Mouse (Mus musculus) stomach, embryonic 14.5 days (tissue): ENCODE measurements around the gene Creb1. TPM values are rescaled to one million over a fixed set of nuclear protein-coding genes. Genes with fewer than 3 reads are reported as not detected.

ENCODE experiments used
- ATAC-seq: fragments of 200-750 bp; cut with Nextera tagmentation; 2 replicates; pipeline ENCODE4 v1.8.0; 2017; ENCODE audit warnings: low read depth, moderate TSS enrichment; ENCODE audit not compliant: insufficient number of reproducible peaks, insufficient read depth, low FRiP score
- H3K27ac ChIP-seq: fragments of 300-500 bp; sonication (generic); 2 replicates; pipeline ENCODE4 v1.5.1; 2014; ENCODE audit warnings: mild to moderate bottlenecking, low read length, moderate library complexity, mixed read lengths
- H3K27me3 ChIP-seq: fragments of 300-500 bp; sonication (generic); 2 replicates; pipeline ENCODE4 v1.6.1; 2014; ENCODE audit warnings: low read length, control low read depth, mixed read lengths; ENCODE audit not compliant: control insufficient read depth, insufficient read depth
- H3K36me3 ChIP-seq: fragments of 300-500 bp; sonication (generic); 2 replicates; pipeline ENCODE4 v1.6.1; 2014; ENCODE audit warnings: mild to moderate bottlenecking, control low read depth, low read length, moderate library complexity, mixed read lengths; ENCODE audit not compliant: control insufficient read depth, insufficient read depth
- H3K4me1 ChIP-seq: fragments of 300-500 bp; sonication (generic); 2 replicates; pipeline ENCODE4 v1.6.1; 2014; ENCODE audit warnings: low read length, control low read depth, mixed read lengths; ENCODE audit not compliant: control insufficient read depth, insufficient read depth
- H3K4me2 ChIP-seq: fragments of 300-500 bp; sonication (generic); replicated peaks from 2 replicates; pipeline ENCODE4 v1.6.1; 2014; ENCODE audit warnings: low read depth, low read length, control low read depth
- H3K4me3 ChIP-seq: fragments of 300-500 bp; sonication (generic); 2 replicates; pipeline ENCODE4 v1.5.1; 2014; ENCODE audit warnings: low read depth, low read length, control low read depth
- H3K9ac ChIP-seq: fragments of 300-500 bp; sonication (generic); replicated peaks from 2 replicates; pipeline ENCODE4 v1.6.1; 2014; ENCODE audit warnings: low read depth, mild to moderate bottlenecking, control low read depth, low read length, moderate library complexity, mixed read lengths
- H3K9me3 ChIP-seq: fragments of 300-500 bp; sonication (generic); 2 replicates; pipeline ENCODE4 v1.6.1; 2016; ENCODE audit warnings: low read depth, low read length, control low read depth; ENCODE audit not compliant: control insufficient read depth
- WGBS: fragments of 180-500 bp; shearing (Covaris S2); extraction: QIAGEN DNeasy Blood & Tissue Kit; methylation state at CpG from one replicate; pipeline ENCODE4 v1.1.7; 2014; 5-methylcytosine and 5-hydroxymethylcytosine counted together
- polyA plus RNA-seq: library from polyadenylated mRNA; unstranded; fragments of >200 nt; fragmentation: Nextera tagmentation; extraction: Ambion mirVana; gene quantifications from 2 replicates; pipeline ENCODE4 v1.2.1, GENCODE M21; 2014

Gene Creb1
- 46.1 and 49.2 TPM in 2 replicates for polyA plus RNA-seq

GRCm38 (mm10) chr1:64532589-64533470, at the start of gene Creb1:
Gene Creb1 (plus strand): TSS chr1:64532645.
- under 1% methylated on average over 94 of the region's 119 CpGs for WGBS

DNA sequence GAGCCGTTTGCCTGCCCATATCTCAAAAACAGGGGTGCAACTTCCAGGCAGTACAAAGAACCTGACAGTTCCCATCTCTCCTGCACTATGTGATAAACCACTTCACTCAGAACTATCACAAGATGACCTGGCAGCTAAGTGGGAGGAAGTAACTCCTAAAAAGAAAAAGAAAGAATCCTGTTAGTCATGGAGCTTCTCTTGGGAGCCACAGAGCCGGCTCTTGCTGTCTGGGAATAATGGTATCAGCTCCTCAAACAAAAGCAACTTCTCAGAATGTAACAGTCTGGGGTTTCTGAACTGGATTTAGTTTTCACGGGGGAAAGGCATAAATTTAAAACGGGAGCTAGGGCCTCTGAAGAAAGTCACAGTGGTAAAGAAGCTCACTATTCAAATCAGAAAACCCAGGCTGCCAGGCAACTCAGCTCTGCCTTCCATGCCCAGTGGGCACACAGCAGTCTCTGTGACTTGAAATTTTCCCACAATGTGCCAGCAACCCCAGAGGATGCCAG, 43.9 kb upstream of the Creb1 start:
- H3K4me3 ChIP-seq = no peak overlapping the region
- H3K9ac ChIP-seq = no peak overlapping the region
- H3K27me3 ChIP-seq = no peaks in the 10 kb centered on the region
- ATAC-seq = no peak
- 54% methylated on average over 4 of the region's 4 CpGs for WGBS
- no peak overlapping the region for H3K27ac ChIP-seq
- H3K4me1 ChIP-seq = no peaks in the 10 kb centered on the region
- H3K9me3 ChIP-seq = no peaks in the 10 kb centered on the region
- H3K36me3 ChIP-seq = no peaks in the 10 kb centered on the region
- no peak overlapping the region for H3K4me2 ChIP-seq

More at GRCm38 (mm10) chr1:64532589-64533470, at the start of gene Creb1:
- H3K36me3 ChIP-seq = no peaks in the 10 kb centered on the region
- peak within 1 kb of the TSS; percentile 100 for H3K9ac ChIP-seq
- peak within 1 kb of the TSS; percentile 83 for H3K4me2 ChIP-seq
- no peaks in the 10 kb centered on the region for H3K9me3 ChIP-seq
- peak within 1 kb of the TSS; percentile 99 for H3K27ac ChIP-seq
- ATAC-seq = peak; percentile 98
- H3K4me3 ChIP-seq = peak within 1 kb of the TSS; percentile 88
- H3K27me3 ChIP-seq = no peaks in the 10 kb centered on the region
- H3K4me1 ChIP-seq = peaks cover 3% of the 10 kb centered on the region

DNA sequence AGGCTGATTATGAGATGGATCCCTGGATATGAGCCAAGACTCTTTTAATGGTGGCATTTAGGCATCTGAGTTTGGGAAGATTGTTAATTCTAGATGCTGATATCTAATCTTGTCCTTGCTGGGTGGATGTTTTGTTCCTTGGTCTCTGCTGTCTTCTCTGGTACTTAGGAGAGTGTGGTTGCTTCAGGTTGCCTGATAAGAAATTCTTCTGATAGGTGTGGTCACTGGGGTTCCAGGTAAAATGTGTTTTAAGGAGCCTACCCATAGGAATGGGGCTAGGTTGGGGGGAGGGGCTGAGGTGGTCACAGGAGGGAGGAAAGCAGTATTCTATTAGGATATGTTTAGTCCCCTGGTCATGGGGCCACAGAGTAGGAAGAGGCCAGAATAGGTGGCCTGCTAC, 35.6 kb upstream of the Creb1 start:
- no peaks in the 10 kb centered on the region for H3K4me1 ChIP-seq
- no peak overlapping the region for H3K4me3 ChIP-seq
- H3K4me2 ChIP-seq = no peak overlapping the region
- ATAC-seq = no peak
- no peaks in the 10 kb centered on the region for H3K36me3 ChIP-seq
- no peaks in the 10 kb centered on the region for H3K9me3 ChIP-seq
- H3K27me3 ChIP-seq = no peaks in the 10 kb centered on the region
- no peak overlapping the region for H3K9ac ChIP-seq
- no peak overlapping the region for H3K27ac ChIP-seq

DNA sequence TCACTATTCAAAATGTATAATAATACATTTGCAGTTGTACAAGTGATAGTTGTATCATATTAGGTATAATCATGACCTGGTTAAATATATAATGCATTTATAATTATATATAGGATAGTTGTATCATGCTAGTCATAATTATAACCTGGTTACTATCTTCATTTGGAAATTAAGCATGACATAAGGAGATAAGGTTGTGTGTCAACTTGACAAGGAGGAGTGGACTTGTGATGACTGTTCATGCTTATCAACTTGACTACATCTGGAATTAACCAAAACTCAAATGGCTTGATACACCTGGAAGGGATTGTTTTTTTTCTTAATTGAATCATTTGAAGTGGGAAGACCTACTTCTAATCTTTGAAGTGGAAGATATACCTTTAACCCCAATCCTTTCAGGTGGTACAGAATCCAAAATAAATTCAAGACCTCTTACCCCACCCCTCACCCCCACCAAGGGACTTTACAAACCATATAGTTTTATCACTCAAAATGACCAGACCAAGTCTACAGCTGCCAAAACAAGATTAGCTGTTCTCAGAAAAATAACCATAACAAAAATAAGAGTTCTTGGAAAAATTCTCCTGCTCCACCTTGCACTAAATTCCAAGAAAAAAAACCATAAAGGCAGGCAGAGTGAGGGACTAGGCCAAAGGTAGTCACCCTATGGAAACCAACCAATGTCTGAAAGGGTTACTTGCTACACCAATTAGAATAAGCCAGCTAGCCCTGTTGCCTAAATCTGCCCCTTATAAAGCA, 30.9 kb upstream of the Creb1 start:
- ATAC-seq = no peak
- Histone ChIP-seq H3K4me1 (no peaks in the 10 kb centered on the region), H3K4me2 (no peak overlapping the region), H3K27me3 (no peaks in the 10 kb centered on the region), H3K27ac (no peak overlapping the region), H3K4me3 (no peak overlapping the region), H3K9me3 (no peaks in the 10 kb centered on the region), H3K36me3 (no peaks in the 10 kb centered on the region), H3K9ac (no peak overlapping the region)

- no peak overlapping the region for H3K4me3 ChIP-seq
- H3K4me2 ChIP-seq = no peak overlapping the region
- no peaks in the 10 kb centered on the region for H3K9me3 ChIP-seq
- no peak overlapping the region for H3K9ac ChIP-seq
- no peak overlapping the region for H3K27ac ChIP-seq
- no peaks in the 10 kb centered on the region for H3K27me3 ChIP-seq
- H3K36me3 ChIP-seq = no peaks in the 10 kb centered on the region
- ATAC-seq = no peak
- 78% methylated on average over 7 of the region's 7 CpGs for WGBS
- no peaks in the 10 kb centered on the region for H3K4me1 ChIP-seq
These were observed 23.9 kb upstream of the Creb1 start for GRCm38 (mm10) chr1:64508479-64509096.

GRCm38 (mm10) chr1:64509678-64510077, 22.8 kb upstream of the Creb1 start:
- Histone ChIP-seq H3K9me3 (no peaks in the 10 kb centered on the region), H3K4me3 (no peak overlapping the region), H3K9ac (no peak overlapping the region), H3K27ac (no peak overlapping the region), H3K4me2 (no peak overlapping the region), H3K4me1 (no peaks in the 10 kb centered on the region), H3K36me3 (no peaks in the 10 kb centered on the region), H3K27me3 (no peaks in the 10 kb centered on the region)
- WGBS = 47% methylated on average over 1 of the region's 1 CpGs
- no peak for ATAC-seq

DNA sequence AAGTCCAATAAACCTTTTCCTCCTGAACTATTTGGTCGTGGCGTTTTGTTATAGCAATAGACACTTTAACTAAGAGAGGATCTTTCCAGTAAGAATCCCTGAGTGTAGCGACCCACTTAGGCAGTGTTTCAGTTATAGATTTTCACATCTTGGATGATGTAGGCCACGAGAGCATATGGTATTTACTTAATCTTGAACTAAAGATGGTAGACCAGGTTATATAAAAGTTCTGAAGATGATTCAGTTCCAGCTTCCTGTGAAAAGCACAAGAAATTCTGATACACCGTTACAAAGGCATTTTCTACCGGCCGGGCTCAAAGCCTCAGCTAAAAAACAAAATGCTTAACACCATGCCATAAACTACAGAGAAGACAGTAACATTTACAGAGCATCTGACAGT, 18.3 kb upstream of the Creb1 start:
- Histone ChIP-seq H3K4me3 (no peak overlapping the region), H3K27ac (no peak overlapping the region), H3K9me3 (no peaks in the 10 kb centered on the region), H3K36me3 (no peaks in the 10 kb centered on the region), H3K4me1 (no peaks in the 10 kb centered on the region), H3K9ac (no peak overlapping the region), H3K4me2 (no peak overlapping the region), H3K27me3 (no peaks in the 10 kb centered on the region)
- 83% methylated on average over 7 of the region's 7 CpGs for WGBS
- ATAC-seq = no peak

DNA sequence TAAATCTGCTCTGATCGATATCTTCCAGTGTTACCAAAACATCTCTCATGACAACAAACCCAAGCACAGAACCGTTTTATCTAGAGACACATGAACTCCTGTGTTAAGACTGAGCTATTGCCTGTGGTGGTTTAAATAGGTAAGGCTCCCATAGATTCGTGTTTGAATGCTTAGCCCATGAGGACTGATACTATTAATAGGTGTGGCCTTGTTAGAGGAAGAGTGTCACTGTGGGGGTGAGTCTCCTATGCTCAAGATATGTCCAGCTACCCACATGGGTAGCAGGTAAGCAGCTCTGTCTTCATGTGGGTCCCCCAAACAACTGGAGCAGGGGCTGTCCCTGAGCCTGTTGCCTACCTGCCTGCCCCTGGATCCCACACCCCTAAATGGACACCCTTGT, 15.9 kb upstream of the Creb1 start:
- no peak overlapping the region for H3K27ac ChIP-seq
- H3K9me3 ChIP-seq = no peaks in the 10 kb centered on the region
- no peak overlapping the region for H3K9ac ChIP-seq
- WGBS = 81% methylated on average over 3 of the region's 3 CpGs
- no peak overlapping the region for H3K4me2 ChIP-seq
- ATAC-seq = no peak
- no peaks in the 10 kb centered on the region for H3K4me1 ChIP-seq
- H3K27me3 ChIP-seq = no peaks in the 10 kb centered on the region
- no peak overlapping the region for H3K4me3 ChIP-seq
- H3K36me3 ChIP-seq = no peaks in the 10 kb centered on the region
